Mouse (Mus musculus): ENCODE results near the gene Abi1.
A peak's percentile ranks its signal among the peaks of the same experiment; 100 is the strongest.
"Not testable (repeated sequence)": the region's sequence is repeated elsewhere in the genome, so short reads cannot be mapped to it uniquely, and the experiment has no call there.

Abi1 gene

DNA sequence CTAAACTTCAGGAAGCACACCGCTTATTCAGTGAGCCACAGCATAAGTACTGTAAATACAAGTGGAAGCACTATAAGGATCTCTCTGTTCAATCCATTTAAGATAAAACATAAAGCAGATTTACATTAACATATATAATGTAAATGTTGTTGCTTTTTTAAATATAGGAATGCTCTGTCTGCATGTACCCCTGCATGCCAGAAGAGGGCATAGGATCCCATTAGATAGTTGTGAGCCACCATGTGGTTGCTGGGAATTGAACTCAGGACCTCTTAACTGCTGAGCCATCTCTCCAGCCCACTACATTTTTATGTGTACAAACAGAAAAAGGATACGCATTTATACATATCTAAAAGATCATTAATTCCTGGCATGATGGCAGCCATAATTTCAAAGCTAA is 78.4 kb downstream of the Abi1 start:
- no peak for DNase-seq (ENCODE audit: low spot score)

GRCm38 (mm10) chr2:22957415-22957814 is 82.6 kb downstream of the Abi1 start:
- DNase-seq (ENCODE audit: low spot score), result no peak

GRCm38 (mm10) chr2:22955914-22956313 is 84.1 kb downstream of the Abi1 start:
- DNase-seq (ENCODE audit: low spot score), result no peak

DNA sequence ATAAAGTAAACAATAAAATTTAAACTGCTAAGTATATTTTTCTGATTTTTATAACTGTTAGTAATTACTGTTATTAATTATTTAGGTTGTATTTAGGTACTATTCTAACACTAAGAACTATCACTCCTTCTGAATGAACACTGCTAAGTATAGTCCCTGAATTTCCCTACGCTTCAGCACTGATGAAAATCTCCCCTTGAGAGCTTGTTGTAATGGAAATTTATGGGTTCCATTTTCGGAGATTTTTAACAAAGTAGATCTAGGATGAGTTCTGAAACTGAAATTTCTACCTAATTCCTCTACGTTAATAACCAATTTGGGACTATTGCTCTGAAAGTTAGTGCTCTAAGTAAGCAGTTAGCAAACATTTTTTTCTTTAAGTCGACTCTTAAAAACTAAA is 85.8 kb downstream of the Abi1 start:
- DNase-seq (ENCODE audit: low spot score), result no peak

GRCm38 (mm10) chr2:22949956-22950355 is 90.1 kb downstream of the Abi1 start:
- no peak for DNase-seq (ENCODE audit: low spot score)

DNA sequence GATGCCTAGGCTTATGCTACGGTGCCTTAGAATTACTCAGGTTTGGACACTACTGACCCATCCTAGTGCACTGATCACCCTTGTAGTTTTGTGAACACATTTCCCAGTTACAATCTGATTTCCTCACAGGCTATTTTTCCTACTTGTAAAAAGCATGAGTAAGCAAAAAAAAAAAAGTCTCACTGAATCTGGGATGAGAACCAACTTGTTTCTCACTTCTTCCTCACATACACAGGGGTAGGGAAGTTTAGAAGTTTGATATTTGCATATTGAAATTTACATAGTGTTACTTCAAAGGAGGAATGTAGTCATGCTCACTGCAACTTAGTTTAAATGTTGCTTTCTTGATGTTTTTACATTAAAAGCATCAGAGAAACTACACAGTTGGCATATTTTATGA is 106.5 kb downstream of the Abi1 start:
- no peak for DNase-seq (ENCODE audit: low spot score)

- DNase-seq (ENCODE audit: low spot score), result no peak
Observed at GRCm38 (mm10) chr2:22928259-22928658, 111.8 kb downstream of the Abi1 start.

DNA sequence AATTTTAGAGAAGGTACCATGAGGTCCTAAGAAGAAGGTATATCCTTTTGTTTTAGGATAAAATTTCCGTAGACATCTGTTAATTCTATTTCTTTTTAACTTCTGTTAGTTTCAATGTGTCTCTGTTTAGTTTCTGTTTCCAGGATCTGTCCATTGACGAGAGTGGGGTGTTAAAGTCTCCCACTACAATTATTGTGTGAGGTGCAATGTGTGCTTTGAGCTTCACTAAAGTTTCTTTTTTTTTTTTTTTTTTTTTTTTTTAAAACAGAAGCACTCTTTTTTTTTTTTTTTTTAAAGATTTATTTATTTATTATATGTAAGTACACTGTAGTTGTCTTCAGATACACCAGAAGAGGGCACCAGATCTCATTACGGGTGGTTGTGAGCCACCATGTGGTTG is 114.1 kb downstream of the Abi1 start:
- not testable (repeated sequence) for DNase-seq (ENCODE audit: low spot score)

- no peak for DNase-seq (ENCODE audit: low spot score)
Observed at GRCm38 (mm10) chr2:22918651-22919050, 121.4 kb downstream of the Abi1 start.

- DNase-seq (ENCODE audit: low spot score), result no peak
Observed at GRCm38 (mm10) chr2:22914421-22914820, 125.6 kb downstream of the Abi1 start.

- DNase-seq (ENCODE audit: low spot score), result no peak
Observed at GRCm38 (mm10) chr2:22903947-22904346, 136.1 kb downstream of the Abi1 start.

GRCm38 (mm10) chr2:22895282-22896273 is 144.5 kb downstream of the Abi1 start, which contains the start of gene Pdss1:
Pdss1 (plus strand) TSS chr2:22895522.
- peak; percentile 83 for DNase-seq (ENCODE audit: low spot score)

GRCm38 (mm10) chr2:22894932-22895281 is 145.1 kb downstream of the Abi1 start:
- DNase-seq (ENCODE audit: low spot score), result no peak
